Mouse (Mus musculus): ENCODE results near the gene Sdad1.

- TF ChIP-seq E2F4 (IDR thresholded peaks at IDR 0.05; ENCODE audit: insufficient read depth) (no peak), MYOG (IDR thresholded peaks at IDR 0.05; ENCODE audit: control insufficient read depth in 1 of 3, insufficient read depth in 1 of 3, insufficient read length in 2 of 3, low read depth in 2 of 3) (no peak), TCF12 (IDR thresholded peaks at IDR 0.05; ENCODE audit: insufficient read depth, poor library complexity, severe bottlenecking) (no peak), POLR2A (IDR thresholded peaks at IDR 0.05; ENCODE audit: insufficient read length, low read depth) (no peak), POLR2AphosphoS2 (IDR thresholded peaks at IDR 0.05; ENCODE audit: insufficient read length, low read depth) (no peak), REST (IDR thresholded peaks at IDR 0.05; ENCODE audit: insufficient read depth, insufficient read length) (no peak), MAX (IDR thresholded peaks at IDR 0.05; ENCODE audit: low read depth) (no peak), CEBPB (IDR thresholded peaks at IDR 0.05; ENCODE audit: insufficient read depth, poor library complexity, severe bottlenecking) (no peak), MYOD1 (IDR thresholded peaks at IDR 0.05; ENCODE audit: control insufficient read depth in 1 of 3, insufficient read length in 2 of 3, low read depth in 2 of 3) (no peak), TCF3 (IDR thresholded peaks at IDR 0.05; ENCODE audit: insufficient read length, low read depth) (no peak), USF1 (IDR thresholded peaks at IDR 0.05; ENCODE audit: low read depth) (no peak)
These were observed 46.4 kb downstream of the Sdad1 start for GRCm38 (mm10) chr5:92263761-92264359.
